Mouse (Mus musculus) heart, postnatal 25 days (tissue): ENCODE results near the gene Sart3. TPM values are rescaled to one million over a fixed set of nuclear protein-coding genes. Genes with fewer than 3 reads are reported as not detected.
"Not testable (repeated sequence)": the region's sequence is repeated elsewhere in the genome, so short reads cannot be mapped to it uniquely, and the experiment has no call there.

Experiments
- DNase-seq: peaks from one replicate; pipeline ENCODE4 v3.0.0; 2022; ENCODE audit warnings: low spot score
- intact Hi-C: fragments of 180-260 bp; cut with DNase I; formaldehyde crosslinking; loops from one replicate; pipeline ENCODE4 v1.15.1; 2025
- total RNA-seq, 2 experiments: library from RNA; stranded (reverse); gene quantifications; 2 replicates each; pipeline ENCODE4 v1.2.3; 2021

The Sart3 gene
- 10 to 100 TPM; 14.1 to 17.1 TPM for total RNA-seq

GRCm38 (mm10) chr5:113772450-113772895 lies at the start of gene Sart3, which contains the start of gene Iscu:
Sart3 (minus strand) TSS chr5:113772510.
Iscu (plus strand) TSS chr5:113772748.
- peak; percentile 88 for DNase-seq
- intact Hi-C loops = loop anchor here (5.0 kb wide), 1 partner anchor 180 kb away; no protein-coding TSS in a partner anchor

- intact Hi-C loops = loop anchor here (10.0 kb wide), 1 partner anchor 344 kb away; no protein-coding TSS in a partner anchor
- DNase-seq = no peak
Observed at GRCm38 (mm10) chr5:113818572-113818971, 46.3 kb upstream of the Sart3 start.

GRCm38 (mm10) chr5:113815638-113816152 lies 43.4 kb upstream of the Sart3 start:
- no peak for DNase-seq
- intact Hi-C loops = loop anchor here (1.0 to 10.0 kb wide), 3 partner anchors 42 to 449 kb away; no protein-coding TSS in a partner anchor

- DNase-seq = no peak
- intact Hi-C loops = loop anchor here (1.0 to 10.0 kb wide), 3 partner anchors 42 to 448 kb away; no protein-coding TSS in a partner anchor
Observed at GRCm38 (mm10) chr5:113815041-113815389, 42.7 kb upstream of the Sart3 start.

GRCm38 (mm10) chr5:113814111-113815040 lies 42.1 kb upstream of the Sart3 start:
- intact Hi-C loops = loop anchor here (1.0 to 10.0 kb wide), 3 partner anchors 41 to 448 kb away; no protein-coding TSS in a partner anchor
- DNase-seq = no peak

- DNase-seq = no peak
- intact Hi-C loops = loop anchor here (2.0 to 10.0 kb wide), 2 partner anchors 339 to 447 kb away; no protein-coding TSS in a partner anchor
Observed at GRCm38 (mm10) chr5:113813608-113814007, 41.3 kb upstream of the Sart3 start.

GRCm38 (mm10) chr5:113812638-113813037 lies 40.3 kb upstream of the Sart3 start:
- no peak for DNase-seq
- intact Hi-C loops = loop anchor here (10.0 kb wide), 1 partner anchor 338 kb away; no protein-coding TSS in a partner anchor

GRCm38 (mm10) chr5:113811824-113812420 lies 39.6 kb upstream of the Sart3 start:
- DNase-seq = not testable (repeated sequence)
- intact Hi-C loops = loop anchor here (10.0 kb wide), 1 partner anchor 337 kb away; no protein-coding TSS in a partner anchor

GRCm38 (mm10) chr5:113810111-113810510 lies 37.8 kb upstream of the Sart3 start:
- DNase-seq = no peak
- intact Hi-C loops = loop anchor here (10.0 kb wide), 1 partner anchor 335 kb away; no protein-coding TSS in a partner anchor

- DNase-seq = no peak
- intact Hi-C loops = no loop called here
Observed at GRCm38 (mm10) chr5:113808177-113808576, 35.9 kb upstream of the Sart3 start.

GRCm38 (mm10) chr5:113807712-113808111 lies 35.4 kb upstream of the Sart3 start:
- no peak for DNase-seq

GRCm38 (mm10) chr5:113806414-113806813 lies 34.1 kb upstream of the Sart3 start:
- no peak for DNase-seq
- intact Hi-C loops = no loop called here

More at GRCm38 (mm10) chr5:113807712-113808111, 35.4 kb upstream of the Sart3 start:
- intact Hi-C loops = no loop called here

GRCm38 (mm10) chr5:113805301-113805700 lies 33.0 kb upstream of the Sart3 start:
- intact Hi-C loops = no loop called here
- no peak for DNase-seq

GRCm38 (mm10) chr5:113804395-113804966 lies 32.2 kb upstream of the Sart3 start:
- no peak for DNase-seq
- intact Hi-C loops = no loop called here

- DNase-seq = peak; percentile 70
- intact Hi-C loops = no loop called here
Observed at GRCm38 (mm10) chr5:113800280-113800679, 28.0 kb upstream of the Sart3 start, which contains the start of gene Tmem119. Tmem119 (minus strand) TSS chr5:113800516.

- intact Hi-C loops = no loop called here
- DNase-seq = no peak
Observed at GRCm38 (mm10) chr5:113799691-113800090, 27.4 kb upstream of the Sart3 start.

GRCm38 (mm10) chr5:113798525-113798924 lies 26.2 kb upstream of the Sart3 start:
- intact Hi-C loops = no loop called here

GRCm38 (mm10) chr5:113797149-113797882 lies 25.0 kb upstream of the Sart3 start:
- intact Hi-C loops = no loop called here
- DNase-seq = no peak

More at GRCm38 (mm10) chr5:113798525-113798924, 26.2 kb upstream of the Sart3 start:
- DNase-seq = no peak
